Mouse (Mus musculus): ENCODE data around the gene St6galnac4.

Gene St6galnac4

DNA sequence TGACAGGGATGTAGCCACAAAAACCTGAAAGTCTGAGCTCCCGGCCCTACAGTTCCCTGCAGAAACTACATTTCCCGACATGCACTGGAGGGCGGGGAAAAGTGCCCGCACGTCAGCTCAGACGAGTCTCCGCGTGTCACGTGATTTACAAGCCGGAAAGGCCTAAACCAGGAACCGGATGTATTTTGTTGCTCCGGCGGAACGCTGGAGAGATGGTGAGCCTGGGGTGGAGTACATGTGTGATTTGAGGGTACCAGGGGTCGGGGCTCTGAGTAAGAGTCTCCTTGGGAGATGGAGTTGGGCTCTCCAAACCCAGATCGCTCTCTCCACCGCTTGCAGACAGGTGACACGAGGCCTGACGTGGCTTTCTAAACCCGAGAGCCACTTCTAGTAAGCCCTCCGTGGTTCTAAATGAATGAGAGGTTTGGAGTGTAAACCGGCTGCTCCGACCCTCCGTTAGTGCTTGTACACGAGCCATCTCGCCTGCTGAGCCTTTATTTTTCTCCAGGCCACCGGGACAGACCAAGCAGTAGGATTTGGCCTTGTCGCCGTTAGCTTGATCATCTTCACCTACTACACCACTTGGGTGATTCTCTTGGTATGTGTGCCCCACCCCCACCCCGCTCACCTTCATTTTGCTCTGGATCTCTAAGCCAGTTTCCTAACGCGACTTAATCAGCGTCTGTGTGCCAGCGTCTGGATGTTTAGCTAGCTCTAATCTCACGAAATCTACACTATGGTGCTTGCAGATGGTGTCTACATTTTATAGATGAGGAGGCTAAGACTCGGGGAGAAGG is 16.0 kb upstream of the St6galnac4 start, which contains the start of gene Dpm2:
TSS of gene Dpm2 (plus strand) at position 161 of the 797 bp plus-strand sequence.
- peak; percentile 86 for DNase-seq (ENCODE audit: extremely low spot score)

GRCm38 (mm10) chr2:32572196-32572595 is 14.7 kb upstream of the St6galnac4 start:
- no peak for DNase-seq (ENCODE audit: extremely low spot score)

- no peak for DNase-seq (ENCODE audit: extremely low spot score)
These were observed 12.4 kb upstream of the St6galnac4 start, which contains the start of gene Pip5kl1 for GRCm38 (mm10) chr2:32574497-32574896. TSS of gene Pip5kl1 (plus strand) at chr2:32574797.

GRCm38 (mm10) chr2:32574901-32575585 is 11.9 kb upstream of the St6galnac4 start:
- DNase-seq (ENCODE audit: extremely low spot score) = peak; percentile 63

- peak; percentile 70 for DNase-seq (ENCODE audit: extremely low spot score)
These were observed 11.2 kb upstream of the St6galnac4 start, which contains the start of gene 9430097D07Rik for GRCm38 (mm10) chr2:32575586-32576160. TSS of gene 9430097D07Rik (minus strand) at chr2:32575684.

DNA sequence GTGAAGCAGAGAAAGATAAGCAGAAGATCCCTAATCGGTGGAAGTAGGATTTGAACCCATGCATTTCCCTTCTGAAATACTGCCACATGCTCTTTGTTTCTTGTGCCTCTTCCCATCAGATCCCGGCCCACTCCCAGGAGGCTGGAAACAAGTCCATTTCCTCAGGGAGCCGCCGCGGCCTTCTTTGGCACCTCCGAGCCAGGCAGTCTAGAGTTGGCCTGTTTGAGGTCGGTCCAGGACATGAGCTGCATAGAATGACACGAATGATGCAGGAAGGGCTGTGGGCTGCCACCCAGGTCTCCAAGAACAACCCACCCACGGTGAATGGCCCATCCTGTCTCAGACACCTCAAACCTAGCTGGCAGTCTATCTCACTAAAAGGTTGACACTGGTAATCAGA is 10.4 kb upstream of the St6galnac4 start:
- no peak for DNase-seq (ENCODE audit: extremely low spot score)

DNA sequence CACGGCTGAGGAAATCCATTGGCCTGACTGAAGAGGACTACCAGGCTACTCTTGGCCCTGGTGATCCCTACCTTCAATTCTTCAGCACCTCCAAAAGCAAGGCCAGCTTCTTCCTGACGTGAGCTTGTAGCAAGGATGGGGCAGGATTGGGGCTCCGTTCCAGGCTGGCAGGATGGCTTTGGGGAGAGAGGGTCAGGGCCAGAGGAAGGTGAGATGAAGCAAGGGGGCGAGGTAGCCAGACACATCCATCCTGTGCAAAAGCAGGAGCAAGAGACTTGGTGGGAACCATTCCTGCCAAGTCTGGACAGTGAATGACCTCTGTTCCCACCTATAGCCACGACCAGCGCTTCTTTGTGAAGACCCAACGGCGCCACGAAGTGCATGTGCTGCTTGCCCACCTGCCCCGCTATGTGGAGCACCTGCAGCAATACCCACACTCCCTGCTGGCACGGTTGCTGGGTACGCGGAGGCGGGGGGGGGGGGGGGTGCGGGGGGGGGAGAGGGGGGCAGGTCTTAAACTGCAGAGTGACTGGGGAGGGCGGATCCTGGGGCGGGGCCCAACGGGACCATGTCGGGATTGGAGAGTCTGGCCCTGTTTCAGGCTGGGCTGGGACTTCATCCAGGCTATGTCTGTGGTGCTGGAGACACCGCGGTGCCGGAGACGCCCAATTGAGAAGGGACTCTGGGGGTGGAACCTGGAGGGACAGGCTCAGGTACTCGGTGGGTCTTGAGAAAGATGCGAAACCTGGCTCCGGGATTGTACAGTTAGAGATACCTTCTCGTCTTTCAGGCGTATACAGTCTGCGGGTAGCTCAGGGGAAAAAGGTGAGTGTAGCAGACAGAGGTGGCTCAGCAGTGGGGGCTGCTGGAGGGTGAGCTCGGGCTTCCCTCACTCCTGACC is 8.5 kb upstream of the St6galnac4 start:
- DNase-seq (ENCODE audit: extremely low spot score) = no peak

DNA sequence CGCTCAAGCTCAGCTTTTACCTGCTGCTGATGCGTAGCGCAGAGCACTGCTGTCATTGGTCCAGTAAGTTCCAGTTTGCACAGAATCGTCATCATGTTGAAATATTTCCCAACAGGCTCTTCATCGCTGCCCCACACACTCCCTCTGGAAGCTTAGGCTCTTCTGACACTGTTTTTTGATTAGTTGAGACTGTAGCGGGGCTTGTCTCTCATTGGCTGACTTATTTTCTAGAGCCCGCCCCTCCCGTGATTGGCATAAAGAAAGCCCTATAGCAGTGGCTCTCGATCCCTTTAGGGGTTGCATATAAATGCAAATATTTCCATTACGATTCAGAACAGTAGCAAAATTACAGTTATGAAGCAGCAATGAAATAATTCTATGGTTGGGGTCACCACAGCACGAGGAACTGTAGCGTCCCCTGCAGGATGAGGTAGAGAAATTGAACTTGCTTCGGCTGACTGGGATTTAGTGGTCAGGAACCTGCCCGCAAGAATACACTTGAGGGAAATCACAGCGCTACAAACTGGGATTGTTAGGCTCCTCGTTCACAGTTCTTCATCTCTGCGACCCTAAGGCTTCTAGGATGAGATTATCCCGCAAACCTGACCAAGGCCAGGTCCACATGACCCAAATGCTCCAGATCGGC is 5.3 kb upstream of the St6galnac4 start:
- peak; percentile 63 for DNase-seq (ENCODE audit: extremely low spot score)

GRCm38 (mm10) chr2:32582830-32583799 is 3.8 kb upstream of the St6galnac4 start:
- peak; percentile 78 for DNase-seq (ENCODE audit: extremely low spot score)

- no peak for DNase-seq (ENCODE audit: extremely low spot score)
These were observed 1.7 kb upstream of the St6galnac4 start for GRCm38 (mm10) chr2:32585149-32585714.

GRCm38 (mm10) chr2:32587731-32588321 is 931 bp downstream of the St6galnac4 start:
- DNase-seq (ENCODE audit: extremely low spot score) = no peak

GRCm38 (mm10) chr2:32589213-32589795 is 2.4 kb downstream of the St6galnac4 start:
- DNase-seq (ENCODE audit: extremely low spot score) = no peak

DNA sequence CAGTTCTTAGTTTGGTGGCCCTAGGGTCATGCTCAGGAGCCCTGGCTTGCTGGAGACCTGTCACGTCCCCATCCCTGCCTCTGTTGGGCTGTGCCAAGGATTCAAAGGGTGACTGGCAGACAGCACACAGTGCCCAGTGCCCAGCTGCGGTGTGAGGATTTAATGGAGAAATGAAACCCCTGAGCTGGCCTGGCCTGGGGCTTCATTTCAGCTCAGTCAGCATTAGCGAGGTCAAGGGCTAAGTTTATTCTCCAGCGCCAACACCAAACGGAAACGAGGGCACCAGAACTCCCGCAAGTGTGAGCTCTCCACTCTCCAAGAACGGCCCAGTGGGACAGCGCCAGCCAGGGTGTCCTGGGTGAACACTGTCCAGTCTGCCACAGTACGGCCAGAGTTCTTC is 3.3 kb downstream of the St6galnac4 start:
- DNase-seq (ENCODE audit: extremely low spot score) = no peak

DNA sequence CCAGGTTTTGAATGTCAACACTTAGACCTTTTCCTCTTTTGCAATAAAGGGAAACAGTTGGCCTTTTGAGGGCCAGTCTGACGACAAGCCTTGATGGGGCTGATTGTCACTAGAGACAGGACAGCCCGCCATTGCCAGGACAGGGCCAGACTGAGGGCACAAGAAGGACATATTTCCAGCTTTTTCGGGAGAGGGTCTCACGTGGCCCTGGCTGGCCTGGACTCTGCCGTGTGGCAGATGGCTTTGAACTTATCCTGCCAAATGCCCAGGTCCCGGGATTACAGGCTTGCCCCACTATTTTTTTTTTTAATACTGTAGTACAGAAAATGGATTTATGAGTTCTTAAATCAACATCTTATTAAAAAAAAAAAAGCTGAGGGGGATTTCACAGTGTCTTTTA is 4.4 kb downstream of the St6galnac4 start:
- DNase-seq (ENCODE audit: extremely low spot score) = no peak

DNA sequence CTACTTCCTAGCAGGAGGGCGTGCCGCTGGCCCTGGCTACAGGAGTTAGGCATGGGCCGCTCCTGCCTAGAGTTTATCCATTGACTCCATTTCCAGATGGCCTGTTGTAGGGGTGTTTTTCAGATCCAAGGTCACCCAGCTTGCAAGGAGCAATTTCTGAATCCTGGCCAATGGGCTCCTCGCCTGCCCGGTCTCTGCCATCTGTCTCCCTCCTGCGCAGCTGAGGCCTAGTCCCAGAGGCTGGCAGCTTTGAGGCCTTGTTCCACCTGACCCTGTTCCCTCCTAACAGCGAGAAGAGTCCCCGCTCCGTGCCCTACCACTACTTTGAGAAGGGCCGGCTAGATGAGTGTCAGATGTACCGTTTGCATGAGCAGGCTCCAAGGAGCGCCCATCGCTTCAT is 9.8 kb downstream of the St6galnac4 start:
- no peak for DNase-seq (ENCODE audit: extremely low spot score)

- no peak for DNase-seq (ENCODE audit: extremely low spot score)
These were observed 10.4 kb downstream of the St6galnac4 start for GRCm38 (mm10) chr2:32597248-32597647.

- no peak for DNase-seq (ENCODE audit: extremely low spot score)
These were observed 10.8 kb downstream of the St6galnac4 start for GRCm38 (mm10) chr2:32597699-32598098.

GRCm38 (mm10) chr2:32598506-32598905 is 11.6 kb downstream of the St6galnac4 start:
- no peak for DNase-seq (ENCODE audit: extremely low spot score)

DNA sequence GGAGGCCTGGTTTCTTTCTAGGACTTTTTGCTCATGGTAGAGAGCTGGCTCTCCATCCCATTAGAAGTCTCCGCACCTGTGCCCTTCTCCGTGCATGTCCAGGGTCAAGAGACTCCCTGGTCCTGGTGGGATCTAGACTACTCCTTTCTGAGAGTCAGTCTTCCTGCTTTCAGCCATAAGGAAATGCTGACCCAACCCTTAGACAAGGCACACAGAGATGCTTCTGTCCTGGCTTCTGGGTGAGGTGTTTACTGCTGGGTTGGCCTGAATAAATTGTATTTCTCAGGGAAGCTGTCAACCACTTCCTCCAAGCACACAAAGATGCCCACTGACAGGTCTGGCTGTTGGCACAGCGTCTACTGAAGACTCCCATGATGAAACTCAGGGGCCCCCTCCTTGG is 12.5 kb downstream of the St6galnac4 start, which contains the start of gene St6galnac6:
TSS of gene St6galnac6 (plus strand) at position 301 of the 400 bp plus-strand sequence.
- no peak for DNase-seq (ENCODE audit: extremely low spot score)

All from embryo, embryonic 9.5 days (tissue).